Mouse (Mus musculus): ENCODE results near the gene Mgat4b. TPM values are rescaled to one million over a fixed set of nuclear protein-coding genes. Genes with fewer than 3 reads are reported as not detected.
"Not testable (repeated sequence)": the region's sequence is repeated elsewhere in the genome, so short reads cannot be mapped to it uniquely, and the experiment has no call there.

Gene Mgat4b
- 29.2 and 35.5 TPM in 2 replicates for polyA plus RNA-seq (2015; fragmentation: Nextera tagmentation; extraction: Ambion mirVana)

DNA sequence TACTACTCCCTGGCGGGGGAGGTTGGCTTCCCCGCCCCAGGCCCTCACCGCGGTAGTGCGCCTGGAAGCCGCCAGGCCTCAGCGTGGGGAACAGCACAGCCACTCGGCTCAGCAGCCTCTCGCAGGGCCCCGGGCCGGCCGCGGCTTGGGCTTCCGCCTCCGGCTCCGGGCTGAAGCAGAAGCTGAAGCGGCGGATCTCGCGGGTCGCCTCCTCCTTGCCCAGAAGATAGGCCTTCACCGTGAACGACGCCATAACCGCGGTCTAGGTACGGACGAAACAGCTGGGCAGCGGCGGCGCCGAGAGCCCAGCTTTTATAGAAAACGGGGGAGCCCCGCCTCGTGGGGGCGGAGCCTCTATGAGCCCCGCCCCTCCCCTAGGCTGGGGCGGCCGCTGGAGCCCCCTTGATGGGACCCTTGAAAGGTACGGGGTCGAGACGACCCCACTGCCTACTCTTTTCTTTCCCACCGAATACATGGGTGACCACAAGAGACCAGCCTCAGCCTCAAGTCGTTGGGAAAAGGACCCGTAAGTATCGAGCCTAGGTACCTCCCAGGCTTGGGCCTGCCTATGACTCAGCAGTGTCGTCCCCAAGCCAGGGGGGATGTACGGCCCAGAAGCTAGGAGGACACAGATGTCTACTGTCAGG lies at the start of gene Mgat4b, which contains the start of gene Sqstm1:
Mgat4b (plus strand) TSS at position 386 of the 647 bp plus-strand sequence.
Sqstm1 (minus strand) TSS at position 323 of the 647 bp plus-strand sequence.
- 1% methylated on average over 42 of the region's 48 CpGs for WGBS
- Histone ChIP-seq H3K4me1 (replicated peaks) (peaks cover 49% of the 10 kb centered on the region), H3K4me2 (peak within 1 kb of the TSS; percentile 74), H3K9me3 (replicated peaks) (no peaks in the 10 kb centered on the region), H3K9ac (peak within 1 kb of the TSS; percentile 99), H3K4me3 (peak within 1 kb of the TSS; percentile 99), H3K27ac (peak within 1 kb of the TSS; percentile 99), H3K36me3 (peaks cover 25% of the 10 kb centered on the region), H3K27me3 (no peaks in the 10 kb centered on the region)
- peak; percentile 58 for ATAC-seq (replicated peaks; ENCODE audit: insufficient number of reproducible peaks, insufficient read depth, low FRiP score, low read depth)

- no peak for ATAC-seq (replicated peaks; ENCODE audit: insufficient number of reproducible peaks, insufficient read depth, low FRiP score, low read depth)
Observed at GRCm38 (mm10) chr11:50161578-50162304, 48.9 kb upstream of the Mgat4b start.

DNA sequence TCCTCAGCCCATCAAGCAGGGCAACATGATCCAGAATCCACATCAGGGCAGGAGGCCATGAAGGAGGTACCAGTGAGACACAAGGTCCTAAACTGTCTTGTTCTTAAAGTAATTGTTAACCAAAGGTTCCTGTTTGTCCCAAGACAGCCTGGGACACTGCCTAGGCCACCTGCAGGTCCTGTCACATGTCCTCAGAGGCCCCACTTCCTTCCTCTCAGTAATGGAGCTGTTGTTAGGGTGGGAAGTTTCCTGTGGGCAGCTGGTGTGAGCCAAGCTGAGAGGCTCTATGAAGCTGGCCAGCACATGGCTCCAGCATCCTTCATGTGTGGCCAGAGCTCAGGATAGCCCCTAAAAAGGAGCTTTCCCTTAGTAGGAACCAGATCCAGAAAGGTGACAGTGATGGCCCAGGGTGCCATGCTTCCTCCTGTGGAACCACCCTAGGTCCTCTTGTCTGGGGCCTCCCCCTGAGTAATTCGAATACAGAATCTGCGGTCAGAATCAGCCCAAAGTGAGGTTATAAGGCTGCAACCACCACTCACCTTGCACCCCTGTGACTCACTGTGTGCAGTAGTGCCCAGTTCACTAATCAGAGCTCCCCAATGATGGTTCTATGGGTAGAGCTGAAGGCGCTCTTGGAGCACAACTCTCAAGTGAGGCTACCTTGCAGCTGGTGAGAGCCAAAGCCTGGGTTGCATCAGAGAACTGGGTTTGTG lies 48.2 kb upstream of the Mgat4b start:
- no peak for ATAC-seq (replicated peaks; ENCODE audit: insufficient number of reproducible peaks, insufficient read depth, low FRiP score, low read depth)
- Histone ChIP-seq H3K9ac (no peak overlapping the region), H3K4me1 (replicated peaks) (peaks cover 5% of the 10 kb centered on the region), H3K9me3 (replicated peaks) (no peaks in the 10 kb centered on the region), H3K27me3 (no peaks in the 10 kb centered on the region), H3K4me2 (no peak overlapping the region), H3K27ac (no peak overlapping the region), H3K4me3 (no peak overlapping the region), H3K36me3 (peaks cover 60% of the 10 kb centered on the region)
- 88% methylated on average over 3 of the region's 3 CpGs for WGBS

More at GRCm38 (mm10) chr11:50161578-50162304, 48.9 kb upstream of the Mgat4b start:
- Histone ChIP-seq H3K27ac (no peak overlapping the region), H3K4me2 (no peak overlapping the region), H3K9ac (no peak overlapping the region), H3K9me3 (replicated peaks) (no peaks in the 10 kb centered on the region), H3K27me3 (no peaks in the 10 kb centered on the region), H3K4me1 (replicated peaks) (peaks cover 5% of the 10 kb centered on the region), H3K36me3 (peaks cover 68% of the 10 kb centered on the region), H3K4me3 (no peak overlapping the region)
- WGBS = 60% methylated on average over 10 of the region's 10 CpGs

DNA sequence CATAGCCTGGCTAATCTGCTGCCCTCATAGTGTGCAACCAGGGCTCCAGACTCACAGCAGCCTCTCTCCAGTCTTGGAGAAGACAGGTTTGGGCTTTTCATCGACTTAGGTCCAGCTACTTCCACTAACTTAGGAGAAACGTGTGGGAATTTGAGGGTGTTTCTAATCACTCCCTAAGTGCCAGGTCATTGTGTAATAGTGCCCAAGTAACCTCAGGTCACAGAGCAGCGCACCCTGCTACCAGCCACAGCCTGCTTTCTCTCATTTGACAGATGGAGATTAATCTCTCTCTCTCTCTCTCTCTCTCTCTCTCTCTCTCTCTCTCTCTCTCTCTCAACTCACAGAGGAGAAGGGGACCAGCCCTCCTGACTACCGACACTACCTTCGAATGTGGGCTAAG lies 42.3 kb upstream of the Mgat4b start:
- ATAC-seq (replicated peaks; ENCODE audit: insufficient number of reproducible peaks, insufficient read depth, low FRiP score, low read depth) = no peak
- no peak overlapping the region for H3K9ac ChIP-seq
- H3K4me1 ChIP-seq (replicated peaks) = no peaks in the 10 kb centered on the region
- no peak overlapping the region for H3K27ac ChIP-seq
- H3K36me3 ChIP-seq = peaks cover 54% of the 10 kb centered on the region
- no peak overlapping the region for H3K4me2 ChIP-seq
- no peaks in the 10 kb centered on the region for H3K27me3 ChIP-seq
- 82% methylated on average over 5 of the region's 5 CpGs for WGBS
- H3K9me3 ChIP-seq (replicated peaks) = no peaks in the 10 kb centered on the region
- H3K4me3 ChIP-seq = no peak overlapping the region

GRCm38 (mm10) chr11:50174111-50174729 lies 36.5 kb upstream of the Mgat4b start, which contains the start of gene Mrnip:
Gene Mrnip, plus strand, starts transcription at chr11:50174444.
- ATAC-seq (replicated peaks; ENCODE audit: insufficient number of reproducible peaks, insufficient read depth, low FRiP score, low read depth); H3K9me3 ChIP-seq (replicated peaks); H3K27me3 ChIP-seq: not testable (repeated sequence)
- H3K4me1 ChIP-seq (replicated peaks) = peaks cover 13% of the 10 kb centered on the region
- peaks cover 28% of the 10 kb centered on the region for H3K36me3 ChIP-seq
- peak within 1 kb of the TSS; percentile 65 for H3K4me3 ChIP-seq
- peak within 1 kb of the TSS; percentile 79 for H3K4me2 ChIP-seq
- 6% methylated on average over 19 of the region's 19 CpGs for WGBS
- H3K9ac ChIP-seq = peak within 1 kb of the TSS; percentile 75
- H3K27ac ChIP-seq = peak within 1 kb of the TSS; percentile 54

DNA sequence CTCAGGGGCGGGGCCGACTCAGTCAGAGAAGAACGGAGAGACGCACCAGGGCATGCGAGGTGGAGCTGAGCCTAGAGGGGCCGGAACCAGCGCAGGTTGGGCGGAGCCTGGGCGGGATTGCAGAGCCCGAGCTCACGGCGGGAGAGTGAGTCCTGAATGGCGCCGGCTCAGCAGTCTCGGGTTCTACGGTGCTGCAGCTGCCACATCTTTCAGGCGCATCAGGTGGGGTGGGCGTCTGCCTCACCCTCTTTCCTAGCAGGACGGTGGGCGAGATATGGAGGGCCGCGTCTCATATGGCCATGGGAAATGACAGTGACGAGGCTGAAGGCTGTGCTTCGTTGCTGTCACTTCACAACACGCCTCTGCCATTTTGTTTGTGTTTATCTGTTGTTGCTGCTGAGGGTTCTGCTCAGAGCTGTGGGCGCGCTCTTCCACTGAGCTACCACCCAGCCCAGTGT lies 35.9 kb upstream of the Mgat4b start:
- peak; percentile 99 for ATAC-seq (replicated peaks; ENCODE audit: insufficient number of reproducible peaks, insufficient read depth, low FRiP score, low read depth)
- peaks cover 23% of the 10 kb centered on the region for H3K36me3 ChIP-seq
- H3K9me3 ChIP-seq (replicated peaks) = no peaks in the 10 kb centered on the region
- H3K4me1 ChIP-seq (replicated peaks) = peaks cover 13% of the 10 kb centered on the region
- H3K9ac ChIP-seq = peak overlapping the region; percentile 75
- peak overlapping the region; percentile 65 for H3K4me3 ChIP-seq
- peak overlapping the region; percentile 54; the same call in 1 of the 2 replicates for H3K27ac ChIP-seq
- peak overlapping the region; percentile 79 for H3K4me2 ChIP-seq
- H3K27me3 ChIP-seq = no peaks in the 10 kb centered on the region
- WGBS = 1% methylated on average over 27 of the region's 27 CpGs

DNA sequence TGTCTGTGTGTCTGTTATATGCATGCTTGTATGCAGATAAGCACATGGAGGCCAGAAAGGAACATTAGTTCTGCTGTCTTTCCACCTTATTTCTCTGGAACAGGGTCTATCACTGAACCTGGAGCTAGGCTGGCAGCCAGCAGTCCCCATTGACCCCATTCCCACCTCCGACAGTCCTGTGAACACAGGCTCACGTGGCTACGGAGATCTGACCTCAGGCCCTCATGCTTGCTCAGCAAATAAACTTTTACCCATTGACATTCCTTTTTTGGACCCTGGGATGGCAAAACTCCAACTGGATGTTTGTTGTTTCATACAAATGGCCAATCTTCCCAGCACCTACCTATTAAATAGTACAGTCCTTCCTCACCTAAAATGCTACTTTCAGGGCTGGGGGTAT lies 34.3 kb upstream of the Mgat4b start:
- Histone ChIP-seq H3K27me3 (no peaks in the 10 kb centered on the region), H3K4me3 (no peak overlapping the region), H3K4me1 (replicated peaks) (peaks cover 13% of the 10 kb centered on the region), H3K9me3 (replicated peaks) (no peaks in the 10 kb centered on the region), H3K27ac (no peak overlapping the region), H3K9ac (no peak overlapping the region), H3K36me3 (peaks cover 11% of the 10 kb centered on the region), H3K4me2 (no peak overlapping the region)
- ATAC-seq (replicated peaks; ENCODE audit: insufficient number of reproducible peaks, insufficient read depth, low FRiP score, low read depth) = no peak
- WGBS = 69% methylated on average over 3 of the region's 3 CpGs

- no peaks in the 10 kb centered on the region for H3K9me3 ChIP-seq (replicated peaks)
- ATAC-seq (replicated peaks; ENCODE audit: insufficient number of reproducible peaks, insufficient read depth, low FRiP score, low read depth) = no peak
- no peak overlapping the region for H3K9ac ChIP-seq
- no peaks in the 10 kb centered on the region for H3K27me3 ChIP-seq
- H3K36me3 ChIP-seq = 0 out of 2 replicates have a peak, but pooled peaks cover 4% of the 10 kb centered on the region
- no peak overlapping the region for H3K4me3 ChIP-seq
- no peak overlapping the region for H3K27ac ChIP-seq
- H3K4me2 ChIP-seq = no peak overlapping the region
- 63% methylated on average over 6 of the region's 6 CpGs for WGBS
- H3K4me1 ChIP-seq (replicated peaks) = peaks cover 13% of the 10 kb centered on the region
Observed at GRCm38 (mm10) chr11:50177111-50177510, 33.6 kb upstream of the Mgat4b start.

GRCm38 (mm10) chr11:50178532-50179488 lies 31.9 kb upstream of the Mgat4b start:
- no peaks in the 10 kb centered on the region for H3K36me3 ChIP-seq
- no peak overlapping the region for H3K9ac ChIP-seq
- H3K9me3 ChIP-seq (replicated peaks) = no peaks in the 10 kb centered on the region
- H3K4me1 ChIP-seq (replicated peaks) = peaks cover 19% of the 10 kb centered on the region
- H3K4me3 ChIP-seq = no peak overlapping the region
- no peaks in the 10 kb centered on the region for H3K27me3 ChIP-seq
- H3K4me2 ChIP-seq = no peak overlapping the region
- peak overlapping the region; percentile 41; the same call in 1 of the 2 replicates for H3K27ac ChIP-seq
- WGBS = 69% methylated on average over 5 of the region's 5 CpGs
- no peak for ATAC-seq (replicated peaks; ENCODE audit: insufficient number of reproducible peaks, insufficient read depth, low FRiP score, low read depth)
